Mouse (Mus musculus) neural tube, embryonic 14.5 days (tissue): ENCODE measurements around the gene Arf3. TPM values are rescaled to one million over a fixed set of nuclear protein-coding genes. Genes with fewer than 3 reads are reported as not detected.
A peak's percentile ranks its signal among the peaks of the same experiment; 100 is the strongest.

Experiments used
- ATAC-seq: fragments of 200-750 bp; cut with Nextera tagmentation; 2 replicates; pipeline ENCODE4 v1.8.0; 2017; ENCODE audit warnings: low read depth, mild to moderate bottlenecking, moderate TSS enrichment, moderate library complexity
- H3K27ac ChIP-seq: fragments of 300-500 bp; sonication (generic); 2 replicates; pipeline ENCODE4 v1.5.1; 2014; ENCODE audit warnings: low read depth, mild to moderate bottlenecking, control low read depth, low read length, moderate library complexity, mixed read lengths
- H3K27me3 ChIP-seq: fragments of 300-500 bp; sonication (generic); 2 replicates; pipeline ENCODE4 v1.6.1; 2014; ENCODE audit warnings: low read length; ENCODE audit not compliant: control insufficient read depth, insufficient read depth
- H3K36me3 ChIP-seq: fragments of 300-500 bp; sonication (generic); 2 replicates; pipeline ENCODE4 v1.6.1; 2014; ENCODE audit warnings: low read length, mixed read lengths; ENCODE audit not compliant: control insufficient read depth, insufficient read depth
- H3K4me1 ChIP-seq: fragments of 300-500 bp; sonication (generic); 2 replicates; pipeline ENCODE4 v1.6.1; 2014; ENCODE audit warnings: low read length; ENCODE audit not compliant: control insufficient read depth, insufficient read depth
- H3K4me2 ChIP-seq: fragments of 300-500 bp; sonication (generic); 2 replicates; pipeline ENCODE4 v1.6.1; 2014; ENCODE audit warnings: mild to moderate bottlenecking, low read depth, low read length, control low read depth
- H3K4me3 ChIP-seq: fragments of 300-500 bp; sonication (generic); 2 replicates; pipeline ENCODE4 v1.5.1; 2014; ENCODE audit warnings: low read depth, low read length, control low read depth, mixed read lengths
- H3K9ac ChIP-seq: fragments of 300-500 bp; sonication (generic); replicated peaks from 2 replicates; pipeline ENCODE4 v1.6.1; 2014; ENCODE audit warnings: low read depth, mild to moderate bottlenecking, control low read depth, low read length, mixed read lengths
- H3K9me3 ChIP-seq: fragments of 300-500 bp; sonication (generic); 2 replicates; pipeline ENCODE4 v1.6.1; 2016; ENCODE audit warnings: low read length; ENCODE audit not compliant: control insufficient read depth
- WGBS: fragments of 180-500 bp; shearing (Covaris S2); extraction: QIAGEN DNeasy Blood & Tissue Kit; methylation state at CpG from one replicate; pipeline ENCODE4 v1.1.7; 2014; 5-methylcytosine and 5-hydroxymethylcytosine counted together
- polyA plus RNA-seq: library from polyadenylated mRNA; unstranded; fragments of >200 nt; fragmentation: Nextera tagmentation; extraction: Ambion mirVana; gene quantifications from 2 replicates; pipeline ENCODE4 v1.2.1, GENCODE M21; 2014

Gene Arf3
- polyA plus RNA-seq, 1 experiment from 2014 or later: 66.3 TPM

DNA sequence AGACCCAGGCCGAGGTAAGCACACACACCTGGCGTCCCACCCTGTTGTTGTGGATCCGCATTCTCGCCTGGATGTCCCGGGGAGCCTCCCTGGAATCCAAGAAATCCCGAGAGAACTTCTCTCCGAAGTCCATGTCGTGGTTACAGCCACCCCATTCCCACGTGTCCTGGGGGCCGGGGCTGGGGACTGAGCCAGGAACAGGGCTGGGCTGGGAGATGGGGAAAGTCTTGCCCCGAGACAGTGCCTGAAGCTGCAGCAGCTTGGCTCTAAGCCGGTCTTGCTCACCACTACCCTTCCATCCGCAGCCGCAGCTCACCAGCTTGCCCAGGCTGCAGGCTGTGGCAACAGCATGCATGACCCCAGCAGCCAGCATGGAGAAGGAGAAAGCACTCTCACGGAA lies 11.1 kb upstream of the Arf3 start:
- Histone ChIP-seq H3K36me3 (no peaks in the 10 kb centered on the region), H3K4me2 (no peak overlapping the region), H3K9ac (no peak overlapping the region), H3K27me3 (peaks cover 76% of the 10 kb centered on the region), H3K4me1 (peaks cover 13% of the 10 kb centered on the region), H3K9me3 (no peaks in the 10 kb centered on the region), H3K27ac (no peak overlapping the region), H3K4me3 (no peak overlapping the region)
- ATAC-seq: no peak
- WGBS: 5% methylated on average over 15 of the region's 15 CpGs

DNA sequence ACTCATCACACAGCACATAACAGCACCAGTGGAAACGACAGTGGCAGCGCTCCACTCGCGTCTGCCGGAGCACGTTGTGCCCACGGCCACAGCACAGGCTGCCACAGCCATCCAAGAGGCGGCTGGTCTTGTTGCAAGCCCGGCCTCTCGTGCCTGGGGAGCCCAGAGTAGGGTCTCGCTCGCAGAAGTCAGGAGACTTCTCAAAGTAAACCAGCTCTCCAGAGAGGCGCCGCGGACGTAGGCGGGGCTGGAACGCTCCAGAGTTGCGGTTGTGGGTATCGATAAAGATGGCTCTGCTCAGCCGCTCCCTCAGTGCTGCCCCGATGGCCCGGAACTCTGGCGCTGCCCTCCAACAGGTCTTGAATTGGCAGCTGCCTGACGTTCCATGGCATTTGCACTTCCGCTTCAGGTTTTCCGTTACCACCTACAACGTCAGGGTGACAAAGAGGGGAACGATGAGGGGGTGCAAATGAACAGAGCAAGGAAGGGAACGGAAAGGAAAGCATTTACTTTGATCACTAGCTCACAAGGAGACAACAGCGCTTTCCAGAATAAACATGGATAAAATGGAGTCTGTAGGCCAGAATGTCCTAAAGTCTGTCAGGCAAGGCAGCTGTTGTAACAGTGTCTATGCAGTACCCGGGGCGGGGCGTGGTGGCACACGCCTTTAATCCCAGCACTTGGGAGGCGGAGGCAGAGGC lies 9.6 kb upstream of the Arf3 start:
- WGBS: 3% methylated on average over 36 of the region's 36 CpGs
- ATAC-seq: no peak
- peaks cover 12% of the 10 kb centered on the region for H3K4me1 ChIP-seq
- peak overlapping the region; percentile 3 for H3K4me3 ChIP-seq
- H3K4me2 ChIP-seq: peak overlapping the region; percentile 38
- peaks cover 68% of the 10 kb centered on the region for H3K27me3 ChIP-seq
- no peaks in the 10 kb centered on the region for H3K36me3 ChIP-seq
- no peaks in the 10 kb centered on the region for H3K9me3 ChIP-seq
- no peak overlapping the region for H3K27ac ChIP-seq
- H3K9ac ChIP-seq: no peak overlapping the region

DNA sequence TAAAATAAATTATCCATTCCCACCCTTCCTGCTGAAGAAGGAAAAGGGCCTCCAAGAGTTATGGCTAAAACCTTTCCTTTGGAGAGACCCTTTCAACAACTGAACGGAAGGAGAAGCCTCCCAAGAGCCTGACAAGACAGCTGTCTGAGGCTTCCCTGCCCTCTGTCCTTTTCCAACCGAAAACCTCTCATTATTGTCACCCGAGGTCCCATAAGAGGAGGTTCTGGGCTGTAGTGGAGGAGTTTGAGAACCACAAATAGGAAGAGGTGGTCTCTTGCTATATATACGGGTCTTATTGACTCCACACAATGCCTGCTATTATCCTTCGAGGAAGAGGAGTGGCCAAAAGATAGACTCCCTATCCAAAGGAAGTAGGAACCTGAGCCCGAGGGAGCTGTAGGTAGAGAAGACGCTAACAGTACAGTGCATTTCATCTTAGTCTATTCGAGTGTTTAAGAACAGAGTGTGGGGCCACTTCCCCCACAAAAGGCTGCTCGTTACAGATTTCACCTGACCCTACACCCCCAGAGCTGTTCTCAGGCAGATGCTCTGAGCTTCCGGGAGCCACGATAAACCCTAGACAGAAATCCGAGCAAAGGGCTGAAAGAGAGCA lies 8.9 kb upstream of the Arf3 start:
- Histone ChIP-seq H3K27me3 (peaks cover 62% of the 10 kb centered on the region), H3K4me2 (no peak overlapping the region), H3K9me3 (no peaks in the 10 kb centered on the region), H3K27ac (no peak overlapping the region), H3K4me1 (peaks cover 11% of the 10 kb centered on the region), H3K9ac (no peak overlapping the region), H3K4me3 (peak overlapping the region; percentile 3; the same call in 1 of the 2 replicates), H3K36me3 (no peaks in the 10 kb centered on the region)
- ATAC-seq: no peak
- WGBS: 5% methylated on average over 12 of the region's 12 CpGs

DNA sequence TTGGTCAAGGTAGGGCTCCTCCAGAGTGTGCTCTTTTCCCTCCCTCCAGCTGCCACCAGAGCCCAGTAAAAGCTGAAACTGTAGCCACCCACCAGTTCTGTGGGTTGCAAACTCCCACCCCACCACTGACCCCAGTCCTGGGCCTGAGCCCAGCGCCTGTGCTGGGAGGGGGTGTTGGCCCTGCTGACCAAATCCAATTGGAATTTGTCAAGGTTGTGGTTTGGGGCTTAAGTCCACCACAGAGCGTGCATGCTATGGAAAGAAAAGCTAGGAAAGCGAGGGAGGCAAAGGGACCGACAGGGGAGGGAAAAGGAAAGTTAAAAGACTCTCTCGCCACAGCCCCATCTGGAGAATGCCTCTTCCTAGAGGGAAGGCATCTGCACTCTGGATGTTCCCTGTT lies 5.2 kb upstream of the Arf3 start:
- no peaks in the 10 kb centered on the region for H3K36me3 ChIP-seq
- H3K9me3 ChIP-seq: no peaks in the 10 kb centered on the region
- H3K4me3 ChIP-seq: no peak overlapping the region
- H3K9ac ChIP-seq: no peak overlapping the region
- no peak overlapping the region for H3K27ac ChIP-seq
- peaks cover 7% of the 10 kb centered on the region for H3K4me1 ChIP-seq
- WGBS: 17% methylated on average over 5 of the region's 5 CpGs
- H3K27me3 ChIP-seq: peaks cover 34% of the 10 kb centered on the region
- no peak overlapping the region for H3K4me2 ChIP-seq
- no peak for ATAC-seq

DNA sequence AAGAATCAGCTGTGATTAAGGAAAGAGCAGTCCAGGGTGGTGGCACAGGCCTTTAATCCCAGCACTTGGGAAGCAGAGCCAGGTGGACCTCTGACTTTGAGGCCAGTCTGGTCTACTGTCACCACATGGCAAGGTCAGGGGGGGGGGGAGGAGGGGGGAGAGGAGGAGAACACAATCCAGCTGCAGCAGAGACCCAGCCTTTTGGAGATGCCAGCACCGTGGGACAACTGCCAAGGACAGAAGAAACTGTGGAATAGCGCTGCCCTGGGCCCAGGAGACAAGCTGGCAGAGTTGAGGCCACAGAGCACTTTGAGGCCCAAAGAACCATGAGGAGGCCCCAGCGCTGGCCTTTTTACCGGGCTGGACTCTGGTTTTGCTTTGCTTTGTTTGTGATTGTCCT lies 2.9 kb upstream of the Arf3 start:
- Histone ChIP-seq H3K27ac (no peak overlapping the region), H3K9ac (no peak overlapping the region), H3K4me2 (no peak overlapping the region), H3K4me1 (peaks cover 12% of the 10 kb centered on the region), H3K27me3 (peaks cover 12% of the 10 kb centered on the region), H3K36me3 (no peaks in the 10 kb centered on the region), H3K4me3 (no peak overlapping the region), H3K9me3 (no peaks in the 10 kb centered on the region)
- ATAC-seq: no peak
- 55% methylated on average over 4 of the region's 4 CpGs for WGBS

DNA sequence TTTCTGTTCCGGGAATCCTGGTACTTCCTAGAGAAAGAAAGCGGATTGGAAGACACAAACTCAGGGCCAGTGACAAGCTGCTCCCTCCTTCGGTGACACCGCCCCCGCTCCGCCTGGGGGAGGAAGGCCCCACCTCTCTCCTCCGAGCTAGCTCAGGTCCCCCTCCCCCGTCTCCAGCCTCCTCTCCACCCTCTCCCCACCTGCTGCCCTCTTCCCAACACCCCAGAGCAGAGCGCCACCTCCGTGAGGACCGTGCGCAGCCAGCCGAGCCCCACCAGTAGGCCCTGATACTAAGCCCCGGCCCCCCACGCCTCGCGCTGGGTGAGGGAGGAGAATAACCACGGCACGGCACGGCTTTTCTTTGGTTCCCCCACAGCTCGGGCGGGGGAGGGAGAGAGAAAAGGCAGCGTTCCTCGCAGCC lies 803 bp downstream of the Arf3 start:
- Histone ChIP-seq H3K4me1 (peaks cover 12% of the 10 kb centered on the region), H3K36me3 (no peaks in the 10 kb centered on the region), H3K27ac (peak overlapping the region; percentile 89), H3K9me3 (no peaks in the 10 kb centered on the region), H3K9ac (peak overlapping the region; percentile 92), H3K27me3 (peaks cover 4% of the 10 kb centered on the region; the same call in 1 of the 2 replicates), H3K4me3 (peak overlapping the region; percentile 100), H3K4me2 (peak overlapping the region; percentile 73)
- ATAC-seq: peak; percentile 60
- 1% methylated on average over 20 of the region's 24 CpGs for WGBS

DNA sequence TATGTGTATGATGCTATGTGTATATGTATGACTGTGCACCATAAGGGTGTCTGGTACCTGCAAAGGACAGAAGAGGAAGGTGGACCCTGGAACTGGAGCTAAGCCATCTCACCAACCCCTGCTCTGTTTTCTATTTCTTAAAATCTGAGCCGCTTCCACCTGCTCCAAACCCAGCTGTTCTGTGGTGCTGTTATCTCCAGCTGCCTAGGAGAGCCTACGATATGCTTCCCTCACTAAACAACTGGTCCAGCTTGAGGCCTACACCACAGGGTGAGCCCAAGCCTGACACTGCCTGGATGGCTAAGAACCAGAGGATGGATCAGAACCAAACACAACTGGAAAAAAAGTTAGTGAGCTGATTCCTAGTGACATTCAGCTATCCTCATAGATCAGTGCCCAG lies 8.9 kb downstream of the Arf3 start:
- no peak overlapping the region for H3K27ac ChIP-seq
- H3K27me3 ChIP-seq: no peaks in the 10 kb centered on the region
- H3K36me3 ChIP-seq: 0 out of 2 replicates have a peak, but pooled peaks cover 3% of the 10 kb centered on the region
- no peak overlapping the region for H3K9ac ChIP-seq
- no peaks in the 10 kb centered on the region for H3K4me1 ChIP-seq
- 95% methylated on average over 2 of the region's 2 CpGs for WGBS
- H3K4me3 ChIP-seq: no peak overlapping the region
- no peaks in the 10 kb centered on the region for H3K9me3 ChIP-seq
- ATAC-seq: no peak
- no peak overlapping the region for H3K4me2 ChIP-seq

DNA sequence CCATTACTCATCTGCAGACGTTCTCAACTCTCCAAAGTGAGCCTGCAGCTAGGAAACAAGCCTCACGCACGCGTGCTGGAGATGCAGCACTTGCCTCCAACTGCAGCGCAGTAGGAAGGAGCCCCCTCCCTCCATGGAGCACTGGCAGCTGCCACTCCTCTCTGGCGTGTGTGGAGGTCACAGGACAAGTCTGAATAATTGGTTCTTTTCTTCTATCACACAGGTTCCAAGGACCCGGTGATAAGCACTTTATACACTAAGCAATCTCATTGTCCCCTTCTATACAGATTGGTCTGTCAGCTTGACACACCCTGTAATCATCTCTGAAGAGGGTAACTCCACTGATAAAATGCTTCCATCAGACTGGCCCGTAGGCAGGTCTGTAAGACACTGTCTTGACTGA lies 10.0 kb downstream of the Arf3 start:
- WGBS: 76% methylated on average over 8 of the region's 8 CpGs
- no peak for ATAC-seq

DNA sequence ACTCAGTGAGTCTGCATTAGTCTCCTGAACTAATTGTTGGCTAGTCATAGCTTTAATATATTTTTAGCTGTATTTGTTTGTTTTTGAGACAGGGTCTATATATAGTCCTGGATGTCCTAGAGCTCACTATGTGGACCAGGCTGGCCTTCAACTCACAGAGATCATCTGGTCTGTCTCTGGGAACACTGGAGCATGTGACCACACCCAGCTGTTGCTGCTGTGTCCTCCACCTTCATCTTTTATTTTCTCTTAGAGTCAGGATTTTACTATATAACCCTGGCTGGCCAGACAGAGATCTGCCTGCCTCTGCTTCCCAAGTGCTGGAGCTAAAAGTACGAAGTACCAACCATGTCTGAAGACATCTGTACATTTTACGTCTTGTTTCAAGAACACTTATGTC lies 13.9 kb downstream of the Arf3 start:
- 98% methylated on average over 2 of the region's 2 CpGs for WGBS
- Histone ChIP-seq H3K27me3 (no peaks in the 10 kb centered on the region), H3K36me3 (no peaks in the 10 kb centered on the region), H3K4me1 (peaks cover 6% of the 10 kb centered on the region; the same call in 1 of the 2 replicates), H3K27ac (no peak overlapping the region), H3K9ac (no peak overlapping the region), H3K9me3 (no peaks in the 10 kb centered on the region), H3K4me3 (no peak overlapping the region), H3K4me2 (no peak overlapping the region)
- ATAC-seq: no peak

More for the DNA sequence above, 10.0 kb downstream of the Arf3 start:
- Histone ChIP-seq H3K27ac (no peak overlapping the region), H3K4me1 (peaks cover 3% of the 10 kb centered on the region; the same call in 1 of the 2 replicates), H3K27me3 (no peaks in the 10 kb centered on the region), H3K4me3 (no peak overlapping the region), H3K9ac (no peak overlapping the region), H3K9me3 (no peaks in the 10 kb centered on the region), H3K36me3 (0 out of 2 replicates have a peak, but pooled peaks cover 3% of the 10 kb centered on the region), H3K4me2 (no peak overlapping the region)
